Mouse (Mus musculus) megakaryocyte, embryonic 14.5 days (primary cell): ENCODE results near the gene Olfr1370.

Source experiments
- FLI1 ChIP-seq: IDR thresholded peaks from 2 replicates; pipeline ENCODE4 v1.6.1; 2012; ENCODE audit warnings: low read length, inconsistent platforms, mixed read lengths
- GATA1 ChIP-seq: IDR thresholded peaks from 3 replicates; pipeline ENCODE4 v1.6.1; 2012; ENCODE audit warnings: mixed read lengths, low read length, inconsistent platforms, borderline replicate concordance

DNA sequence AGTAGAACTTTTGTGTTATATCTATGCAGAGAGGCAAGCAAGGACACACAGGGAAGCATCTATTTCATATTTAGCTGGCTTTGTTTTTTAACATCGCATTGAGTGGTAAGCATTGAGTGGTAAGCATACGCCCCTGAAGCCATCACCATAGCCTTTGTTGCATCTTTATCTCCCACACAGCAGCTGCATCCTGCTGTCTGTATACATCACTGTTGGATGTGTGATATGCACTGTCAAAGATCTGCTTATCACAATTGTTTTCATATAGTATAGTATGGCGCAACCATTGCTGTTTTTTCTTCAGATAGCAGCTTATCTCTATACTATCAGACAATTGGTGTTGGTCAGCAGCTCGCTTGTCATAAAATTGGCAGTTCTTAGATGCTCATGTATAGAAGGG, 39.4 kb upstream of the Olfr1370 start:
- no peak for TF ChIP-seq FLI1
- no peak for TF ChIP-seq GATA1
